Mouse (Mus musculus) heart, adult 11 months (tissue): ENCODE measurements at regions not wholly inside any gene's neighbourhood (a gene's known extent, or its start where the extent isn't known, plus 50 kb on each side); places are given as distances from the start of the nearest gene placed in this dataset.

ENCODE experiments used
- DNase-seq: peaks from one replicate; pipeline ENCODE4 v3.0.0; 2022

GRCm38 (mm10) chr8:107642241-107642640, 54.0 kb upstream of the Psmd7 start:
- no peak for DNase-seq

- peak; percentile 41 for DNase-seq
Measured at GRCm38 (mm10) chr8:107647936-107648335, 59.7 kb upstream of the Psmd7 start.

GRCm38 (mm10) chr8:107650306-107650705, 62.0 kb upstream of the Psmd7 start:
- peak; percentile 54 for DNase-seq

GRCm38 (mm10) chr8:107651424-107651823, 63.2 kb upstream of the Psmd7 start:
- DNase-seq = peak; percentile 58

- peak; percentile 61 for DNase-seq
Measured at GRCm38 (mm10) chr8:107652226-107652625, 64.0 kb upstream of the Psmd7 start.

GRCm38 (mm10) chr8:107653711-107654110, 65.4 kb upstream of the Psmd7 start:
- DNase-seq = peak; percentile 83

- peak; percentile 57 for DNase-seq
Measured at GRCm38 (mm10) chr8:107656622-107657021, 68.4 kb upstream of the Psmd7 start.

- peak; percentile 71 for DNase-seq
Measured at GRCm38 (mm10) chr8:107657741-107658140, 69.5 kb upstream of the Psmd7 start.

- DNase-seq = peak; percentile 74
Measured at GRCm38 (mm10) chr8:107658386-107658785, 70.1 kb upstream of the Psmd7 start.

GRCm38 (mm10) chr8:107660624-107661023, 72.4 kb upstream of the Psmd7 start:
- peak; percentile 55 for DNase-seq

- peak; percentile 23 for DNase-seq
Measured at GRCm38 (mm10) chr8:107669608-107670007, 81.3 kb upstream of the Psmd7 start.

GRCm38 (mm10) chr8:107671471-107671870, 83.2 kb upstream of the Psmd7 start:
- peak; percentile 57 for DNase-seq

GRCm38 (mm10) chr8:107672691-107673090, 84.4 kb upstream of the Psmd7 start:
- DNase-seq = peak; percentile 36

GRCm38 (mm10) chr8:107682066-107682465, 93.8 kb upstream of the Psmd7 start:
- DNase-seq = peak; percentile 44

GRCm38 (mm10) chr8:107684721-107685691, 96.7 kb upstream of the Psmd7 start:
- peak; percentile 80 for DNase-seq

GRCm38 (mm10) chr8:107686936-107687335, 98.7 kb upstream of the Psmd7 start:
- DNase-seq = peak; percentile 76

GRCm38 (mm10) chr8:107687529-107687928, 99.3 kb upstream of the Psmd7 start:
- peak; percentile 16 for DNase-seq

- DNase-seq = no peak
Measured at GRCm38 (mm10) chr8:107689020-107689419, 100.8 kb upstream of the Psmd7 start.

- peak; percentile 21 for DNase-seq
Measured at GRCm38 (mm10) chr8:107691251-107691650, 103.0 kb upstream of the Psmd7 start.

- no peak for DNase-seq
Measured at GRCm38 (mm10) chr8:107696384-107697346, 108.4 kb upstream of the Psmd7 start.

- peak; percentile 78 for DNase-seq
Measured at GRCm38 (mm10) chr8:107699307-107699706, 111.0 kb upstream of the Psmd7 start.

- DNase-seq = no peak
Measured at GRCm38 (mm10) chr8:107699759-107700158, 111.5 kb upstream of the Psmd7 start.

GRCm38 (mm10) chr8:107715901-107716300, 127.6 kb upstream of the Psmd7 start:
- peak; percentile 70 for DNase-seq
